Mouse (Mus musculus): ENCODE data around the gene Ankrd6. TPM values are rescaled to one million over a fixed set of nuclear protein-coding genes. Genes with fewer than 3 reads are reported as not detected.
"Not testable (repeated sequence)": the region's sequence is repeated elsewhere in the genome, so short reads cannot be mapped to it uniquely, and the experiment has no call there.

Gene Ankrd6
- total RNA-seq (2015) (0.42 TPM in 1 of 2 replicates, not detected in the other), total RNA-seq (2017) (0.33 TPM in 1 of 2 replicates, not detected in the other)

DNA sequence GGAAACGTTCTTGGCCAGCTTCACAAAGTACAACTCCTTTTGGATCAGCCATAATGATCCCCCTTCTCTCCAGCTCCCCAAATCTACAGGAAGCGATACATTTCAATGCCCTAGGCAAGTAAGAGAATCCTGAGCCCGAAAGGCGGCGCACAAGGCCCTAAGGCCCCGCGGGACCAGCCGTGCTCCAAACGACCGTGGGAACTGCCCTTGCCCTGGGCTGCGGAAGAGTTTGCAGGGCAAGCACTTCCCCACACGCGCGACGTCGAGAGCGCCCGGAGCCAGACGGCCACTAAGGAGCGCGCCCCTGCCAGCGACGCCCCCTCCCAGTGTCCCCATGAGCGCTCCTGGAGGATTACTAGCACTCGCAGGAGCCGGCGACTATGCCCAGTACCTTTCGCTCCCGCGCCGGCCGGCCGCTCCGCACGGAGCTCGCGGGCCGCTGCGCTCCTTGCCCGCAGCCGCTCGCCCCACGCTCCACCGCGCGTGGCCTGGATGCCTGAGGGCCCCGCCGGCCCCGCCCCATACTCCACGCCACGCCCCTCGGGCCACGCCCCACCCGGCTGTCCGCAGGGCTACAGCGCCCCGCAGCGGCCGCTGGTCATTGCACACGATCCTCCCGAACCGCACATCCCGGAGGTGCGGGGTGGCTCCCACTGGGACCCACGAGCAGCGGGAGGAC is at the start of gene Ankrd6:
Gene Ankrd6 (minus strand): TSS at position 486 of the 679 bp plus-strand sequence.
- peak; percentile 96 for ATAC-seq (ENCODE audit: poor library complexity, severe bottlenecking)

DNA sequence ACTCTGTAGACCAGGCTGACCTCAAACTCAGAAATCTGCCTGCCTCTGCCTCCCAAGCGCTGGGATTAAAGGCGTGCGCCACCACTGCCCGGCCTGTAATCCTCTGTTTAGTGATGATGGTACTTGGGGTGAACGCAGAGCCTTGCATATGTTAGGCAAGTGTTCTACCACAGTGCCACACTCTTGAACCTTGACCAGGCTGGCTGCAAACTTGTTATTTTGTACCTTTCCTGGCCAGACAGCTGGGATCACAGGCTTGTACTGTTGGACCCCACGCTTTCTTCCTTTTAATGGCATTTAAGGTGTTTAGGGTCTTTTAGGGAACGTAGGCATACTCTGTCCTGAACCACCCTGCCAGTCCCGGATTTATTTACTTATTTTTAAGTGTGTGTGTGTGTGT is 48.4 kb upstream of the Ankrd6 start:
- no peak for ATAC-seq (ENCODE audit: poor library complexity, severe bottlenecking)

- no peak for ATAC-seq (ENCODE audit: poor library complexity, severe bottlenecking)
Observed at GRCm38 (mm10) chr4:32997571-32997970, 46.9 kb upstream of the Ankrd6 start.

DNA sequence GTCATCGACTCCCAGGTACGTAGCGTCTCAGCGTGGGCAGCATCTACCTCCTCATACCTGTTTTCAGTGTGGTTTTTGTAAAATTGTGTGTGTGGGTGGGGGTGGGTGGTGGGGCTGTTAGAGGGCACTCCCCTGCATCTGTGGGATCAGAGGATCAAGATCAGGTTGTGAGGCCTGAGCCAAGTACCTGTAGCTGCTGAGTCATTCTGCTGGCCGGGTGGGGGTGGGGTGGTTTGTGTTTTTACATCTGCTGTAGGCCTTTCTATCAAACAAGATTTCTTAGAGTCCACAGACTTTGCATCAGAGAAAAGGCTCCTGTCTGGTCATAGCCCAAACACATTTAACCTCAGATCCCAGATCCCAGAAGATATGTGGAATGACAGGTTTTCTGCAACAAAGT is 45.4 kb upstream of the Ankrd6 start:
- no peak for ATAC-seq (ENCODE audit: poor library complexity, severe bottlenecking)

DNA sequence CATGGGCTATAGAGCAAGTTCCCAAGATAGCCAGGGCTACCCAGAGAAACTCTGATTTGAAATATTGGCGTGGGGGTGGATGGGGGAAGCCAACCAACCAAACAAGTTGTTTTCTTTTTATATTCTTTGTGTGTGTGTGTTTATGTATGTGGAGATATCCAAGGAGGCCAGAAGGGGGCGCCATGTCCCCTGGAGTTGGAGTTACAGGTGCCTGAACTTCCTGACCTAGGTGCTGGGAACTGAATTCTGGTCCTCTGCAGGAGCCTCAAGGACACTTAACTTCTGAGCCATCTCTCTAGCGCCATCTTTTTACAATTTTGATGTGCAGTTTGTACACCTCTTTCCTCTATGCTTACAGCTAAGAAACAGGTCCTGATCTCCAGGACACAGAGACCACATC is 43.5 kb upstream of the Ankrd6 start:
- no peak for ATAC-seq (ENCODE audit: poor library complexity, severe bottlenecking)

DNA sequence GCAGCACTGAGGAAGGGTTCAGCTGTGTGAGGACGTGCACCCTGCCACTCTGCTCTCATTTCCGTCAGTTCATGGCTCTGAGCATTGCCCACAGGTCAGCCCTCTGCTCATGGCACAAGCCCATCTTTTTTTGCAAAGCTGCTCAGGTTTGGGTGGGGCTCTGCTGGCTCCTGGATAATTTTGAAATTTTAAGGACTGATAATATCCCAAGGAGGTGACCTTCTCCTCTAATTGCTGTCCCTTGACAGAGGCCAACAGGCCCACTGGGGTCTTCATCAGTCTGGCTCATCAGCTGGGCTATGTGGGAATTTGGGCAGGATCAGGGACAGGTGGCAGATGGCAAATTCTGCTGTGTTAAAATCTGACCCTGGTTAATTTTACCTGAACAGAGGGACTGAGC is 38.7 kb upstream of the Ankrd6 start:
- no peak for ATAC-seq (ENCODE audit: poor library complexity, severe bottlenecking)

DNA sequence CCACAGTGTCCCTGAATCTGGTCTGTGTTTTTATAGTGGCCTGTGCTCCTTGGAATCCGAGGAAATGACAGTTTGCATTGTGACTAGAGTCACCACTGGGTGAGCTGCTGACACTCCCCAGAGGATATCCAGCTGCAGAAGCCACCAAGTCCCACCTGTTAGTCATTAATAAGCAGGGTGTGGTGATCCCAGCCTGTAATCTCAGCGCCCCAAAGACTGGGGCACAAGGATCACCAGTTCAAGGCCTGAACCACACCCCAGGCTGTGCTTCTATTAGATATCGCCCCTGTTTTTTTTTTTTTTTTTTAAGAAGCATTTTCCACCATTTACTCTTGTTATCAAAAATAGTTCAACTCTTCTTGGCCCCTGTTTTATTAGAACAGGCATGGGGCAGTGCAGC is 36.4 kb upstream of the Ankrd6 start:
- ATAC-seq (ENCODE audit: poor library complexity, severe bottlenecking) = no peak

DNA sequence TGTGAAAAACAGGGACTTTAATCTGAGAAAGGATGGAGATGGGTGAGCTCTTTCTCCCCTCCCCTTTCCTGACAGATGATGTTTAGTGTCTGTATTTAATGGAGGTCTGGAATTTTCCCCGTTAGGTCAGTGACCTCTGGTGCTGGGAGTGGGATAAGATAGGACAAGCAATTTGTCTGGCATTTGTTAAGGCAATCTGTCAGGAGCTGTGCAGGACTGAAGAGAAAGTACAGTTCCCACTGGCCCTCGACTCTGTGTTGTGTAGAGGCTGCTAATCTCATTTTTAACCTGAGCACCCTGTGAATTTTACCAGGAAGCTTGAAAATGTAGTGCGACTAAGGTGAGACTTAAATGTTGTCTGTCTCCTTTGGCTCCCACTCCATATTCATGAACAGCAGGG is 35.0 kb upstream of the Ankrd6 start:
- no peak for ATAC-seq (ENCODE audit: poor library complexity, severe bottlenecking)

GRCm38 (mm10) chr4:32984801-32985675 is 34.4 kb upstream of the Ankrd6 start:
- no peak for ATAC-seq (ENCODE audit: poor library complexity, severe bottlenecking)

DNA sequence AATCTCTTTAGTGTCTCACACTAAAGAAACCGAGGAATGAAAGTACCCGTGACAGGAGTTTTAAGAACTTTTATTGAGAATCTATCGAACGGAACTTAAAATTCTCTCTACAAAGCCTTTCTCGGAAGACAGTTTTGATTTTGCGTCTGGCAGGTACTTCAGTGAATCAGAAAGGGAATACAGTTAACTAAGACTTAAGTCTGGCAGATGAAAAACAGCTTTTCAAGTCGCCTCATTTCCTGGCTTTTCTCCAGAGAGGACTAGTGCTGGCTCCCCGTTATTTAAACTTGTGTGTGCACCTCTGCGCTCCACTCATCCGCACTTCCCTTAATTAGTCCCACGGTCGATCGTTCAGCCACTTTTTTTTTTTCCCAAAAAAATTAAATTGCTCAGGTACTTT is 33.6 kb upstream of the Ankrd6 start:
- ATAC-seq (ENCODE audit: poor library complexity, severe bottlenecking) = no peak

GRCm38 (mm10) chr4:32983176-32984155 is 32.8 kb upstream of the Ankrd6 start:
- peak; percentile 47 for ATAC-seq (ENCODE audit: poor library complexity, severe bottlenecking)

GRCm38 (mm10) chr4:32982716-32983175 is 32.1 kb upstream of the Ankrd6 start, which contains the start of gene Rragd:
Gene Rragd (plus strand): TSS chr4:32983037.
- no peak for ATAC-seq (ENCODE audit: poor library complexity, severe bottlenecking)

DNA sequence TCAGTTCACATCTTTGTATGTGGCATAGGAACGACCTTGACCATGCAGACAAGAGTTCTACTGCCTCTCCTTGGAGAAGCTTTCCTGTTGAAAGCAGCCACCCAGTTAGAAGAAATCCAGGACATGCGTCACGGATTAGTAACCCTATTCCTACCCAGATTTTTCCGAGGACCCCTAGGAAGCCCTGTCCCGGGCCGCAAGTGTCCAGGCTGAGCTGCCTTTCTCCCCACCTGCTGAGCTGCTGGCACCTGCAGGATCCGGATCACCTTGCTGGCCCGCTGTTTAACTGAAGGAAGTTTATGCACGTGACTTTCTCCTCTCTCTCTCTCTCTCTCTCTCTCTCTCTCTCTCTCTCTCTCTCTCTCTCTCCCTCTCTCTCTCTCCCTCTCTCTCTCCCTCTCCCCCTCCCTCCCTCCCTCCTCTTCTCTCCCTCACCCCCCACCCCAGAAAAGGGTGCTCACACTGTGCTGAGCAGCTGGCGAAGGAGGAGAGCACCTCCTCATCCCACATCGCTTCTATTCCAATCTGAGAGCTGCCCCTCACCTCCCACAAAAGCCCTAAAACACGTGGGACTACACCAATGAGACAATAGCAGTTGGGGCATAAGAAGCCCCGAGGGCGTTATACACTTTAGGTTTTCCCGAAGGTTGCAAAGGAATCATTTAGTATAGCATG is 31.5 kb upstream of the Ankrd6 start:
- ATAC-seq (ENCODE audit: poor library complexity, severe bottlenecking) = no peak

DNA sequence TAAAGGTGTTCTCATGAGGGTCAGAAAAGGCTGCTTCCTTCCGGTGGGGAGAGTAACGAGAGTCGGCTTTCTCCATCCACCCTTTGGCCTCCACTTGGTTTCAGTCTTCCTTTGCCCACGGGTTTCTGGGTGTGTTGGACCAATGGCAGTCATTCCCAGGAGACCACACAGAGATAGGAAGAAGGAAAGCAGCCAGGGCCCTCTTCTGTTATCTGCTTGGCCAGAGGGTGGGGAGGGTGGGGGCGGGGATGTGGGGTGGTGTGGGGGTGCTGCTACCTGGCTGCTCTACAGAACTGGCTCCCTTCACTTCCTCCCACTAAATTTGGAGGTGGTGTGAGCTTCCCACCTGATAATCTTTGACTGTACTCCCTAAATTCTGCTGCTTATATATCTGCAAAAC is 31.0 kb upstream of the Ankrd6 start:
- ATAC-seq (ENCODE audit: poor library complexity, severe bottlenecking) = no peak

DNA sequence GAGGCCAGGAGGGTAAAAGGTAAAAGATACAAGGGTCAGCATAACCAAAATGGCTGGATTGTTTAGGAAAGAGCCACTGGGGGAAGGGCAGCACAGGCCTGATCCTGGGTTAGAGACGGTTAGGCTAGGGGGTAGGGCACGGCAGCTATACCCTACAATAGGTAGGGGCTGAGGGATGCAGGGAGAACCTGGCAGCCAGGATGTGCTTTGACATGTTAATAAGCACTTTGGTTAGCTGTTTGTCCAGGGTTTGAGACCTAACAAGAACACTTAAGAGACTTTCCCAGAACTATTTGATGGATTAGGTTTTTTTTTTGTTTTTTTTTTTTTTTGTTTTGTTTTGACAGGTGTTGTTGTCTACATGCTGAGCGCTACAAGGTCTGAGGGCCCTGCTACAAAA is 29.4 kb upstream of the Ankrd6 start:
- ATAC-seq (ENCODE audit: poor library complexity, severe bottlenecking) = no peak

DNA sequence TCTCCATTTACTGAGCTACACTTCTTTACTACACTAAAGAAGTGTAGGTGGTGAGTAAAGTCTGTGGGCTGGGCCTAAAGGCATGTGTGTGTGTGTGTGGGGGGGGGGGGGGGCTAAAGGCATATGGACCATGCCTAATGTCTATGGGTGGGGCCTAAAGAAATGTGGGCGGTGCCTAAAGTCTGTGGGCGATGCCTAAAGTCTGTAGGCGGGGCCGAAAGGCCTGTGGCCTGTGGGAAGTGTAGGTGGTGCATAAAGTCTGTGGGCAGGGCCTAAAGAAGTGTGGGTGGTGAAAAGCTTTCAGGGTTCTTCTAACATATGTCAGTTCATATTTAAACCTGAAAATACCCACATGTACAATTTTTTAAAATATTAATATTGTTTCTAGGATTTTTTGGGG is 26.7 kb upstream of the Ankrd6 start:
- ATAC-seq (ENCODE audit: poor library complexity, severe bottlenecking) = peak; percentile 61

GRCm38 (mm10) chr4:32964619-32965018 is 14.0 kb upstream of the Ankrd6 start:
- ATAC-seq (ENCODE audit: poor library complexity, severe bottlenecking) = not testable (repeated sequence)

DNA sequence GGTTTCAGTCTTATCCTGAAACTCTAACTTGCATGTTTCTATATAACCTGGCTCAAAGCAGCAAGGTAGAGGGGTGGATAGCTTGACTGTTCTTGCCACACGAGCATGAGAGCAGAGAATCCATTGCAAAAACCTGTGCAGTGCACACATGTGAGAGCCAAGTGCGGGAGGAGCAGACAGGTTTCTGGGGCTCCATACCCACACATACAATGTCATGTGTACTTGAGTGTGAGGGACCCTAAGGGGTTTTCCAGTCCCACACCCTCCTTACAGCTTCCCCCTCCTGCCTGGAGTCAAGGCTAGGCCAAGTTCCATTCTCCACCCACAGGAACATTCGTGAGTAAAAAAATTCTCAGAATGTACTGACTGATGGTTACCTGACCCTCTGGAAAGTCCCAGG is 10.8 kb upstream of the Ankrd6 start:
- ATAC-seq (ENCODE audit: poor library complexity, severe bottlenecking) = no peak

DNA sequence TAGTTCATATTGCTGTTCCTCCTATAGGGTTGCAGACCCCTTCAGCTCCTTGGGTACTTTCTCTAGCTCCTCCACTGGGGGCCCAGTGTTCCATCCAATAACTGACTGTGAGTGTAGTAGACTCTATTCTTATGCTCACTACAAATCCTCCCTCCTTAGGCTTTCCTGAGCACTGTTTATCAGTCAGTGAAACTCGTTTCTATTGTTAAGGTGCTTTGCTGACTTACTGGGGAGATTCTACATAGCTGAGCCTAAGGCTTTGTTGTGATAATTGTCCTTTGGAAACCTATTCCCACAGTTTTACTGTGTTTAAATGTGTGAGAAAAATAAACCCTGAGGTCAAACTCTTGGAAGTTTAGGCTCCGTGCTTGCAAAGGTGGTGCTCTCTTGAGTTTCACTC is 5.8 kb upstream of the Ankrd6 start:
- ATAC-seq (ENCODE audit: poor library complexity, severe bottlenecking) = no peak

DNA sequence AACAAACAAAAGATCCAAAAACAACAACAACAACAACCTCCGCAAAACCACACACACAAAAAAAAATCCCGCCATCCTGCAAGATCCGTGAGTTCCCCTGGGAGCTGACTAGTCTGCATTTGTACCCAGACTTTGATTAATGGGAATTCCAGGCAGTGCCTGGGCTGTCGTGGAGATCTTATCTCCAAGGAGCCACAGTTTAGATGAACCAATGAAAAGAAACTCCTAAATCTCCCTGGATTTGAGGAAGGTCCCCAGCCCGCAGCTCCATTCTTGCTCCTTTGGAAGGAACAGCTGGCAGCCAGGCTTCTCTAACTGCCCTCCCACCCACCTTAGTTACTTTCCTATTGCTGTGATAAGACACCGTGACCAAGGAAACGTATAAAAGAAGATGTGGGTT is 2.0 kb upstream of the Ankrd6 start:
- no peak for ATAC-seq (ENCODE audit: poor library complexity, severe bottlenecking)

All from megakaryocyte, adult 5-6 weeks (primary cell).